Mouse (Mus musculus): ENCODE results near the gene Rapgef4.

Gene Rapgef4

GRCm38 (mm10) chr2:72025660-72026059 lies 44.6 kb downstream of the Rapgef4 start:
- DNase-seq (ENCODE audit: extremely low read depth, insufficient read length, low spot score) = no peak

DNA sequence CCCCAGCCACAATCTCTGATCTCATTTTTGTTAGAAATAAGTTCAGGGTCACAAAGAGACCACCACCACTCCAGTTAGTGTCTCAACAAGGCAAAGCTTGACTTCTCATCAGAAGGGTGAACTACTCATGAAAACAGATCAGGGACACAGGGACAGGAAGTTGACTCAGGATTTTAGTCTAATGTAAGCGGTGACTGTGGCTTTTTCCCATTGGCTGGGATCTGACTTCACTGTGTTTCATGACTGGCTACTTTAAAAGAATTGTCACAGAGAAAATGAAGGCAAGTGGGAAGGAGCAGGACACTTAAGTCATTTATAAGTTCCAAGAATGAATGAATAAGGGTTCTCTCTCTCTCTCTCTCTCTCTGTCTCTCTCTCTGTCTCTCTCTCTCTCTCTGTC lies 45.5 kb downstream of the Rapgef4 start:
- DNase-seq (ENCODE audit: extremely low read depth, insufficient read length, low spot score) = peak; percentile 53

DNA sequence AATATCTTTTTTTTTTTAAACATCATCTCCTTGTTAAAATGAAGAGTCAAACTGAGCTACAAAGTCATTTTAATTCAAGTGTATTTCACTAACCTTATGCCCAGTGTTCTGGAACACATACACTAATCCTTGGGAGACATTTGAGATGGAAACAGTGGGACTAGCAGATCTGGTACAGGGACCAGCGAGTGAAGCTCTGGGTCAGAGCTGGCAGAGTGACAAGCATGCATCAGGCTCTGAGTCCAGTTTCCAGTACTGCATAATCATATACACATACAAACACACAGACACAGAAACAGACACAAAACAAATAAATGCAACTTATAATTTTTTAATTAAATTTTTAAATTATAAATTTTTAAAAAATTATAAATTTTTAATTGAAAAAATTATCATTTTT lies 48.0 kb downstream of the Rapgef4 start:
- no peak for DNase-seq (ENCODE audit: extremely low read depth, insufficient read length, low spot score)

- DNase-seq (ENCODE audit: extremely low read depth, insufficient read length, low spot score) = no peak
Measured at GRCm38 (mm10) chr2:72029586-72030144, 48.6 kb downstream of the Rapgef4 start.

DNA sequence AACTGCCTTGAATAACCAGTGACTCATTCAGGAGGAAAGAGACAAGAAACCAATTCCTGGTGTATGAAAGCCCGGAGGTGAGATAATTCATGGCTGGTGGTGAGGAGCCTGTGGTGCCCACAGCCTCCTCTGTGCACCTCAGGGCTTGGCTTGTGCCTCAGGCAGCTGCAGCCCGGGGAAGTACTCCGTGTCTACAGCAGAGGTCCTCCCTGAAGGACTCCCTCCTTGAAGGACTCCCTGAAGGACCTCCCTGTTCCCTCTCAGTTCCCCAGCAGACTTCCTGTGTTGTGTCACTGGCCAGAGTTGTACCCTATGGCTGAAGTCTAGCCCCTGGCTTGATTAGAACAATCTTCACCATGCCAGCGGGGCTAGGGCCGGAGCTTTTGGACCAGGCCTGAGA lies 50.7 kb downstream of the Rapgef4 start:
- no peak for DNase-seq (ENCODE audit: extremely low read depth, insufficient read length, low spot score)

DNA sequence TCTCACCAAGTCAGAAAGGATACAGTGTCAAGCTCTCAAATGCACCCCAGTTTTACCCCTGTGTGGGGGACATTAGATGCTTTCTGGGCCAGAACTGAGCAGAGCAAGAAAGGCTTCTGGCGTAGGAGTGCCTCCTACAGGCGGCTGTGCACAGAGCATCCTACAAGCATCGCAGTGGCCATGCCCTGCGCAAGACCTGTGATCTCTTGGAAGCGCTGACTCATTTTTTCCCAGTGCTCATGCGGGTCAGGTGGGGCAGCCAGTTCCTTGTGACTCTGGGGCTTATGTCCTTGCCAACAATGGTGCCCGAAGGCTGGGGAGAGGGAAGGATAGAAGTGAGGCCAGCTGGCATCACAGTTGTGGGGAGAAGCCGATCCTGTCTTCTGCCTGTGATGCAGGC lies 54.6 kb downstream of the Rapgef4 start:
- DNase-seq (ENCODE audit: extremely low read depth, insufficient read length, low spot score) = peak; percentile 20

GRCm38 (mm10) chr2:72037357-72037756 lies 56.3 kb downstream of the Rapgef4 start:
- DNase-seq (ENCODE audit: extremely low read depth, insufficient read length, low spot score) = no peak

DNA sequence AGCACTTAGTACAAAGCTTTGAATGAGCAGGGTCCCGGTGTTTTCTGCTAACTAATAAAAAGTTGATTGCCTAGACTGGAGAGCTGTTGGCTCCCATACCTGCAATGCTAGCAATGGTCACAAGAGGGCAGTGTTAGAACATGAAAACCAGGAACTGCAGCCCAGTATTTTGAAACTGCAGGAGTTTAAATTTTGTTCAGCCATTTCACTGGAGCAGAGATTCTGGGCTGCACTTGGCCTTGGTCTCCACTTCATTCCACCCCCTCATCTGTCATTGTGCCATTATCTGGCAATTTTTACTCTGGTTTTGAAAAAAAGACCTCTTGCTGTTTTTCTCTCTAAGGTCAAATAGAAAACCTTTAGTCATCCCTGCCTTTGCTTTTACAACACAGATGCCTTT lies 57.2 kb downstream of the Rapgef4 start:
- DNase-seq (ENCODE audit: extremely low read depth, insufficient read length, low spot score) = peak; percentile 24

GRCm38 (mm10) chr2:72038651-72039251 lies 57.7 kb downstream of the Rapgef4 start:
- DNase-seq (ENCODE audit: extremely low read depth, insufficient read length, low spot score) = peak; percentile 25

- DNase-seq (ENCODE audit: extremely low read depth, insufficient read length, low spot score) = no peak
Measured at GRCm38 (mm10) chr2:72039522-72040045, 58.5 kb downstream of the Rapgef4 start.

- no peak for DNase-seq (ENCODE audit: extremely low read depth, insufficient read length, low spot score)
Measured at GRCm38 (mm10) chr2:72041087-72041486, 60.0 kb downstream of the Rapgef4 start.

DNA sequence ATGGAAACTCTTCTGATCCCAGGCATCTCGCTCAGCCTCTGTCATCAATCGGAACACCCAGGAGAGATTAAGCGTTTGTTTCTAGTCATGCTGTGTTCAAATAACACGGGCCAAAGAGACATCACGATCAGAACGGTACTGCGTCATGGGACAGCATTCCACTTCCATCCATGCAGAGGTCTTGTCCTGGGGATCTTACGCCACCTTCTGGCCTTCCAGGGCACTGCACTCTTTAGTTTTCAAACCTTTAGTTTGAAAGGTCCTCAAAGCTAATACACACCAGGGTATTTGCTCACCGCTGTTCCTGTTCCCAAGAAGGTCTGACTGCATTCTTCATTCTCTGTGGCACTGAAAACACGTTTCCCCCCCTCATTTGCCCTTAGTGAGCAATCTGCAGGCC lies 61.1 kb downstream of the Rapgef4 start:
- no peak for DNase-seq (ENCODE audit: extremely low read depth, insufficient read length, low spot score)

DNA sequence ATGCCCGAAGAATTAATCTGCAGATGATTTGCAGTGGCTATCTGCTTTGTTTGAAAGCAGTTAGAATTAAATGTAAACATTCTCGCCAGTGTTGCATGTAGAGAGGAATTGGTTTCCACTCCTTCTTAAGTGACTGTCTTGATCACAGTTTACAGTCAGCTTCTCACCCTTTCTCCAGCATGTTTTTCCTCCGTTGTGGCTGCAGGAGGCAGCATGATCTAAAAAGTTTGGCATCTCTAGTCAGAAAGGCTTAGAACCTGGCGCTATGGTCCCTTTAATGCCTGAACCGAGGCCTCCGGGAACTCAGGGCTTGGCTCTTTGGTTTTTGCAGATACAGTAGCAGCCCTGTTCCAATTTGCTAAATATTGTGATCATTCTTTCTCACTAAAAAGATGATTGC lies 63.2 kb downstream of the Rapgef4 start:
- no peak for DNase-seq (ENCODE audit: extremely low read depth, insufficient read length, low spot score)

DNA sequence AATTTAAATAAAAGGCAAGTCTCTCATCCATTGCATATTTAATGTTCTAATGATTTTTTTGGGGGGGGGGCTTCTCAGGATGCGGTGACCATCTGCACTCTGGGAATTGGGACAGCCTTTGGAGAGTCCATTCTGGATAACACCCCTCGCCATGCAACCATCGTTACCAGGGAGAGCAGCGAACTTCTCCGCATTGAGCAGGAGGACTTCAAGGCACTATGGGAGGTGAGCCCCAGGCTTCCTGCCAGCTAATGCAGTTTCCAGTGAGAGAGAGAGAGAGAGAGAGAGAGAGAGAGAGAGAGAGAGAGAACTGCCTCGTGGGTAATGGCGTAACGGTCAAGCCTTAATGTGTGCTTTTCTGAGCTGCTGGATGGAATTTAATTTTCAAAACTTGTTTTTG lies 64.0 kb downstream of the Rapgef4 start:
- no peak for DNase-seq (ENCODE audit: extremely low read depth, insufficient read length, low spot score)

DNA sequence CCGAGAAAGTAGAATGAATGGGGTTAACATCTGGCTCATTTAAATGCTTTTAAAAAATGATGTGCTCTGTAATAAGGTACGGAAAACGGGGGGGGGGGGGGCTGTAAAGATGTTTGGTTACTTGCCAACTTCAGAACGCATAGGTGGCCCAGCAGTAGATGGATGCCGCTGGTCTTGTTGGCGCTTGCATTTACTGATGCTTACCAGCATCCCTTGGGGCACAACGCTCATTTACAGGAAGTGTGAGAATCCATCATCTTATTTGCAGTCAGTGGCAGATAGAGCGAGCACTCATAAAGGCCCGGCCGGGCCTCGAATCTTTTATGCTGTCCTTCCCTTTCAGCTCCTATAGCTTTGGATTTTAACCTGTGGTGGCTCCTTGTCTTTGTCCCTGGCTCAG lies 64.6 kb downstream of the Rapgef4 start:
- DNase-seq (ENCODE audit: extremely low read depth, insufficient read length, low spot score) = no peak

DNA sequence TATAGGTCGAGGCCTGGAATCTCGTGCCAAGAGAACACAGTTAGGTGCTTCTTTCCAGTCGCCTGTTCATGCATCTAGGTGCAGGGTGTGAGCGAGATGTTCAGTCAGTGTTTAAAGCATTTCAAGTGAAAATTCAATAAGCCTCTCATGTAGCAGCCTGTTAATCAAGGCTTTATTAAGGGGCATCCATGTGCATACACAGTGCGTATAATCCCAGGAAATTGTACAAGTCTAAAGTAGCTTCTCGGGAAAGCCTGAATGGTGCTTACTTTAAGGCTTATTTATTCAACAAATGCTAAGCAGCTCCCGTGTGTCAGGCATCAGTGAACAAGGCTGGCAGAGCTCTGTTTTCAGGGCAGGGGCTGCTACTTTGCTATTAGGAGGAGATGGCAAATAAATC lies 69.4 kb downstream of the Rapgef4 start:
- DNase-seq (ENCODE audit: extremely low read depth, insufficient read length, low spot score) = no peak

GRCm38 (mm10) chr2:72054280-72054679 lies 73.2 kb downstream of the Rapgef4 start:
- DNase-seq (ENCODE audit: extremely low read depth, insufficient read length, low spot score) = no peak

DNA sequence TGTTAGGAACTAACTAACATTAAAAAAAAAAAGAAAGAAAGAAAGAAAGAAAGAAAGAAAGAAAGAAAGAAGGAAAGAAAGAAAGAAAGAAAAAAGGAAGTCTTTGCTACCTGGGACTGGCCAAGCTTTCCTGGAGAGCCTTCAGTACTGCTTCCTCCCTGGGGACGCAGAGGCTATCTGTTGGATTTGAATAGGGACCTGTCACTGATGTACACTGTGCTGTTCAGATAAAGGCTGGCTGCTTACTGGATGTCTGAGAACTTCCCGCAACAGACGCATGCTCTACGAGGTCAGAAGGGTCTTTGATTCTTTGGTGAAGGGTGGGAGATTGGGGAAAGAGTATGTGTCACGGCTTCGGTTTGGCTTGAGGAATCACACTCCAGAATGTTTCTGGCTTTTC lies 73.7 kb downstream of the Rapgef4 start:
- DNase-seq (ENCODE audit: extremely low read depth, insufficient read length, low spot score) = no peak

DNA sequence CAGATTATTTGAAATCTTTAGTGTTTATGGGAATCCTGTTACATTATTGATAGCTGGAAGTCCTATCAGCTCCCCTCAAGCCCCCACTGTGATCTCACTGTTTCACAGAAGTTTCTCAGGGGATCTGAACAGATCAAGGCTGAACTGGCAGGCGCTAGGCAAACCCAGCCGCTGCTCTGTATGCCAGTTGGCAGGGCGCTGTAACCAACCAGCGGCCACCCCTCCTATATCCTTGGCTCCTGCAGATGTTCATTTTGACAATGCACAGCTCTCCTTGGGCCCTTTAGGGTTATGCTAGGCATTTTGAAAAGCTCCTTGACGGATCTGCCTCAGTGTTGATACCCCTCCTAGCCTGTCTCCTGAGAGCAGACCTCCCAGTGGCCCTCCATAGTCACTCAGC lies 74.4 kb downstream of the Rapgef4 start:
- DNase-seq (ENCODE audit: extremely low read depth, insufficient read length, low spot score) = no peak

GRCm38 (mm10) chr2:72056081-72056874 lies 75.2 kb downstream of the Rapgef4 start:
- DNase-seq (ENCODE audit: extremely low read depth, insufficient read length, low spot score) = no peak

DNA sequence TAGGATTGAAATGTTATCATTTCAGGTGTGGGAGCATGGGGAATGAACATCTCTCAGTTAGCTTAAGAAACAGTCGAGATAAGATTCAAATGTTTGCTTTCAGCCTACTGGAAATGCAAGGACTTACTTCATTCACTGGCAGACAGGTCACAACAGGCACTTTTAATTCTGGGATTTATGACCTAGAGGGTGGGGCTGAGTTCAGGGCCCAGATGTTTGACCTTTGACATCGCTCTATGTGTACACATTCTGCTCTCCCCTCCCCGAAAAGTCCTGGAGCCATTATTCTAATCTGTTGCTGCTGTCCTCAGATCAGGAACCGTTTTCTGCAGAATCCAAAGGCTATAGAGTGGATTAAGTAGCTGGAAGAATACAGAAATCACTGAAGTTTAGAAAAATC lies 81.9 kb downstream of the Rapgef4 start:
- DNase-seq (ENCODE audit: extremely low read depth, insufficient read length, low spot score) = no peak

DNA sequence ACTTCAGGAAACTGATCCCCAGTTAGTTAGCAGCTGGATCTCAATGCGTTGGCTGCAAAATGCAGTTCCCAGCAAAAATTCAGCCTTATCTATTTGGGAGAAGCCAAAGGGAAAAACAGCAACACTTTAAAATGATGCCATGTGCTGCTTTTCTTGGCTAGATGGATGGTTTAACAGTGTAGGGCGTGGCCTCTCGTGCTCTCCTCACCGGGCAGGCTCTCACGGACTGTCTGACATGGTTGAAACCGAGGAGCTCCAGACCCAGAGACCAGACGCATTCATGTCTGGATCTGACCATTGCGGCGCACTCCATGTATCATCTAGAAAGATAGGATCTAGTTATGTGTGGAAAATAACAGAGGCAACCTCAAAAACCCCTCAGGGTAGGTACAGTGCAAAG lies 87.5 kb downstream of the Rapgef4 start:
- DNase-seq (ENCODE audit: extremely low read depth, insufficient read length, low spot score) = no peak
